Mouse (Mus musculus) E14TG2a.4 (cell line): Measurements from ENCODE around the gene Macrod2.

ENCODE experiments used
- CTCF ChIP-seq: conservative IDR thresholded peaks from 2 replicates; pipeline ENCODE4 v1.5.1; 2014; ENCODE audit warnings: low read length
- POU5F1 ChIP-seq: IDR thresholded peaks from 2 replicates; pipeline ENCODE4 v1.6.1; 2014; ENCODE audit warnings: low read length, borderline replicate concordance

DNA sequence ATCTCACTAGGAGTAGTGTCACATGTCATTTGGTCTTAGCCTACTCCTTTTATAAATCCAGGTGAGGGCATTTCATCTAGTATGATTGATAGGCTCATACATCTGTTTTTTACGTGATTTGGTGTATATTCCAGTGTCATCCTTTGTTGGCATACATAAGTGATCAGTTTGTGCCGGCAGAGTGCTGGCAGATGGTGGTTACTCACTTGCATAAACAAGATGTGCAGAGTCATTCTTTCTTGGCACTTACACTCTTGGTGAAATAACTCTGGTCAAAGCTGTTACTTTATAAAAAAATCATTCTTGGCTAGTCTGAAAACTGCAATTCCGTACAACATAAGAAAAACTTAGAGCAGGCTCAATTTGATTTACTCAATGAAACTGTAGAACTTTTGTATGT is 102.6 kb downstream of the Macrod2 start:
- TF ChIP-seq POU5F1: no peak
- no peak for TF ChIP-seq CTCF
